ENCODE assay signal across 8 mouse cellular contexts in the genomic region with DNA sequence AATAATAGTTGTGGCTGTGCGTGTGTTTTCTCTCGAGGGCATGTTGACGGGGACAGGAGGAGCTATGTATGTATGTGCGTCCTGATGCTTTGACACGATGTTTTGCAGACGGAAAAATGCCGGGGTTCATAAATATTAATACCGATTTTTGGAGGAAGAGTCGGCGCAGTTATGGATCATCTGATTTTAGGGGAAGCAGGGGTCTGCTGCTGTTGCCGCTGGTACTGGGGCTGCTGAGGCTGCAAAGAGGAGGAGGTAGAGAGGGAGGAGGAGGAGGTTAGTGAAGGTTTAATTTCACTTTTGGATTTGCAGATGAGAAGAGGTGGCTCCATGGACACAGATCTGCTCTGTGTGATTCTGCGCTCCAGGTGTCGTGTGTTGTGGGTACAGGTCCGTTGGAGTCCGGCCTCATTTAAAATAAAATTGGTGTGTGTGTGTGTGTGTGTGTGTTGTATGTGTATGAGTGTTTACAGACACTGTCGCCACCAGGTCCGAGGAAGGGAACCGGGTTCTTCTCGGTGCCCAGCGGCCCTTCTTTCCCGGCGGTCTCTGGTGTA. TPM values are rescaled to one million over a fixed set of nuclear protein-coding genes. Genes with fewer than 3 reads are reported as not detected.
A peak's percentile ranks its signal among the peaks of the same experiment; 100 is the strongest.
DNase-seq lines count a peak whose midpoint lies in the region; ATAC-seq lines count a peak whose summit lies in the region.

No protein-coding gene starts in this region.

- no peaks in the 10 kb centered on the region for H3K27me3 ChIP-seq in embryonic facial prominence, embryonic 12.5 days
- H3K27me3 ChIP-seq in midbrain, embryonic 13.5 days, result no peaks in the 10 kb centered on the region

- peak overlapping the region; percentile 97 for H3K9ac ChIP-seq in embryonic facial prominence, embryonic 12.5 days
- peak overlapping the region; percentile 96 for H3K9ac ChIP-seq in midbrain, embryonic 13.5 days (replicated peaks)

- ATAC-seq in embryonic facial prominence, embryonic 12.5 days (ENCODE audit: insufficient number of reproducible peaks, insufficient read depth, low FRiP score, low TSS enrichment), result peak; percentile 19; the same call in 1 of the 2 replicates
- no peak for ATAC-seq in midbrain, embryonic 13.5 days

- no peaks in the 10 kb centered on the region for H3K36me3 ChIP-seq in embryonic facial prominence, embryonic 12.5 days
- no peaks in the 10 kb centered on the region for H3K36me3 ChIP-seq in midbrain, embryonic 13.5 days

- H3K9me3 ChIP-seq in embryonic facial prominence, embryonic 12.5 days, result 0 out of 2 replicates have a peak, but pooled peaks cover 5% of the 10 kb centered on the region
- H3K9me3 ChIP-seq in midbrain, embryonic 13.5 days, result 0 out of 2 replicates have a peak, but pooled peaks cover 6% of the 10 kb centered on the region

- H3K4me1 ChIP-seq in embryonic facial prominence, embryonic 12.5 days, result peaks cover 17% of the 10 kb centered on the region; the same call in 1 of the 2 replicates
- peaks cover 15% of the 10 kb centered on the region for H3K4me1 ChIP-seq in midbrain, embryonic 13.5 days (replicated peaks)

- H3K27ac ChIP-seq in embryonic facial prominence, embryonic 12.5 days, result peak overlapping the region; percentile 92
- H3K27ac ChIP-seq in midbrain, embryonic 13.5 days, result peak overlapping the region; percentile 88

- peak; percentile 59 for DNase-seq in cerebellum, adult 9-10 months
- no peak for DNase-seq in cerebellum, postnatal 4 days (ENCODE audit: low spot score in 2 of 2)
- DNase-seq in CD4-positive, CD25-positive, alpha-beta regulatory T cell, adult 2 months (ENCODE audit: low read depth, low spot score), result peak; percentile 69
- DNase-seq in heart, postnatal 36 days, result peak; percentile 45 to 61
- peak; percentile 39 to 50 for DNase-seq in left cerebral cortex, postnatal 36 days (ENCODE audit: low spot score in 2 of 2)
- peak; percentile 62 for DNase-seq in thymus, postnatal 25 days

- H3K4me3 ChIP-seq in embryonic facial prominence, embryonic 12.5 days, result peak overlapping the region; percentile 89
- peak overlapping the region; percentile 81 for H3K4me3 ChIP-seq in midbrain, embryonic 13.5 days (replicated peaks)

- intact Hi-C loops in heart, postnatal 36 days (cut with DNase I), result loop anchor here (1.0 to 5.0 kb wide), 5 partner anchors 49 to 212 kb away; a partner anchor contains a TSS
- intact Hi-C loops in left cerebral cortex, postnatal 36 days (cut with DNase I), result loop anchor here (2.0 to 5.0 kb wide), 3 partner anchors 53 to 193 kb away; no protein-coding TSS in a partner anchor

- WGBS in embryonic facial prominence, embryonic 12.5 days, result under 1% methylated on average over 22 of the region's 22 CpGs
- under 1% methylated on average over 21 of the region's 22 CpGs for WGBS in midbrain, embryonic 13.5 days

- H3K4me2 ChIP-seq in embryonic facial prominence, embryonic 12.5 days (replicated peaks), result peak overlapping the region; percentile 78
- peak overlapping the region; percentile 85 for H3K4me2 ChIP-seq in midbrain, embryonic 13.5 days (replicated peaks)

RNA-seq across cellular contexts. Expression of a gene that starts 0.5 kb away (rescaled TPM):
- polyA plus RNA-seq in embryonic facial prominence, embryonic 12.5 days (2016; fragmentation: Nextera tagmentation; extraction: Ambion mirVana), result 14.7 and 18.4 TPM in 2 replicates
- total RNA-seq in heart, postnatal 36 days (2021), result 10 to 100 TPM; 35.9 to 38.7 TPM
- total RNA-seq in left cerebral cortex, postnatal 36 days (2021), result 10 to 100 TPM; 53.0 to 56.0 TPM
- 8.1 and 9.8 TPM in 2 replicates for polyA plus RNA-seq in midbrain, embryonic 13.5 days (2015; fragmentation: Nextera tagmentation; extraction: Ambion mirVana)

Comparison
In these comparisons a context has a peak if more than half of its experiments do, and no peak if none do; other contexts are left out.
1. DNase-seq: peak in cerebellum, adult 9-10 months (single experiment), CD4-positive, CD25-positive, alpha-beta regulatory T cell, adult 2 months (single experiment), heart, postnatal 36 days (2 of 2), left cerebral cortex, postnatal 36 days (2 of 2) and thymus, postnatal 25 days (single experiment); none in cerebellum, postnatal 4 days (0 of 2).